ENCODE assay signal across 20 mouse cellular contexts in the genomic region with DNA sequence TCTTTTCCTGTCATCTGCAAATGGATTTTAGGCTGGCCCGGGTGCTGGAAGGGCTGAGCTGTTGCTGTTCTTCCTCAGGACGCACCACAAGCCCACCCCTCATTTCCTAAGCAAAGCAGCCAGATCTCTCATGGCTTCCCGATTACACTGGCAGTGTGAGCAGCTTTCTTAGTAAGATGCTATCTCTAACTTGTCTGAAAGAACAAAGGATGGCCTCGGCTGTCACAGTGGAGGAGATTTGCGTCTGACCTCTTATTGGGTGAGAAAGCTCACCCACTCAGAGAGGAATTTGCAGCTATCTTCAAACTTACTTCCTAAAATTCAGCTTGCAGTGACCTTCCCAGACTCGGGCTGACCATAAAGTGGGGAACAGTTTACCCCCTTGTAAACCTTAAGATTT.
DNase-seq lines count a peak whose midpoint lies in the region; ATAC-seq and TF ChIP-seq lines count a peak whose summit lies in the region.
"Had no signal": no experiment of that assay in that cellular context is flagged by ENCODE, and none has a peak within 500 bp of the region (broad histone marks: within the 10 kb centered on the region; RNA-seq: fewer than 3 reads in every experiment).

No protein-coding gene starts in this region.

- no peaks in the 10 kb centered on the region for H3K79me2 ChIP-seq in MEL (ENCODE audit: control insufficient read depth, insufficient read depth, low read length, poor library complexity)

- 0 out of 2 replicates have a peak overlapping the region, but pooled peaks have one; percentile 34 for H3K9ac ChIP-seq in heart, embryonic 13.5 days
- no peak overlapping the region for H3K9ac ChIP-seq in MEL (ENCODE audit: control insufficient read depth, low read depth, low read length, poor library complexity, severe bottlenecking)
- H3K9ac ChIP-seq: embryonic facial prominence, embryonic 13.5 days; forebrain, embryonic 12.5 days; hindbrain, embryonic 12.5 days had no signal

- H3K27ac ChIP-seq in heart, embryonic 13.5 days (replicated peaks), result no peak overlapping the region
- no peak overlapping the region for H3K27ac ChIP-seq in MEL (ENCODE audit: control insufficient read depth, low read depth, low read length)
- H3K27ac ChIP-seq: embryonic facial prominence, embryonic 13.5 days; forebrain, embryonic 12.5 days; hindbrain, embryonic 12.5 days; kidney, postnatal 0 days had no signal

- H3K4me3 ChIP-seq in heart, embryonic 13.5 days, result no peak overlapping the region
- H3K4me3 ChIP-seq in G1E (ENCODE audit: low read depth, low read length), result no peak overlapping the region; the same call in 1 of the 2 replicates
- H3K4me3 ChIP-seq in MEL (ENCODE audit: control insufficient read depth in 1 of 2, insufficient read depth in 1 of 2, low read depth in 2 of 2, low read length in 2 of 2), result no peak overlapping the region
- H3K4me3 ChIP-seq: embryonic facial prominence, embryonic 13.5 days; forebrain, embryonic 12.5 days; hindbrain, embryonic 12.5 days had no signal

- ATAC-seq in heart, embryonic 13.5 days (ENCODE audit: extremely low read depth, insufficient number of reproducible peaks, low FRiP score, low TSS enrichment), result no peak
- ATAC-seq in G1E (ENCODE audit: extremely low read depth, insufficient number of reproducible peaks, low FRiP score, poor library complexity, severe bottlenecking), result peak; percentile 52
- ATAC-seq: forebrain, embryonic 16.5 days; hindbrain, embryonic 16.5 days had no signal

- no peak for TF ChIP-seq EP300 in MEL (IDR thresholded peaks at IDR 0.05; ENCODE audit: low read depth in 1 of 2, low read length in 2 of 2)

- peaks cover 14% of the 10 kb centered on the region for H3K4me1 ChIP-seq in heart, embryonic 13.5 days
- H3K4me1 ChIP-seq in G1E (ENCODE audit: insufficient read depth, low read depth, low read length) (peaks cover 17% of the 10 kb centered on the region), MEL (ENCODE audit: control insufficient read depth in 1 of 2, insufficient read depth in 2 of 2, low read length in 2 of 2) (peaks cover 2 to 7% of the 10 kb centered on the region in 2 experiments; a peak in 3 of 4 replicates)
- H3K4me1 ChIP-seq: embryonic facial prominence, embryonic 13.5 days; forebrain, embryonic 12.5 days; hindbrain, embryonic 12.5 days had no signal

- TF ChIP-seq POLR2A in MEL (IDR thresholded peaks at IDR 0.05; ENCODE audit: control insufficient read depth in 1 of 2, insufficient read depth in 1 of 2, low read depth in 1 of 2, low read length in 2 of 2, poor library complexity in 1 of 2), result no peak

- WGBS in heart, embryonic 13.5 days, result 6% methylated on average over 6 of the region's 6 CpGs

- TF ChIP-seq RAD21 in MEL (IDR thresholded peaks at IDR 0.05; ENCODE audit: low read depth, low read length), result no peak

- no peaks in the 10 kb centered on the region for H3K27me3 ChIP-seq in heart, embryonic 13.5 days (replicated peaks)
- H3K27me3 ChIP-seq in G1E (ENCODE audit: insufficient read depth, low read length), result peaks cover 8% of the 10 kb centered on the region
- no peaks in the 10 kb centered on the region for H3K27me3 ChIP-seq in MEL (ENCODE audit: control insufficient read depth in 1 of 2, insufficient read depth in 2 of 2, low read length in 2 of 2)
- H3K27me3 ChIP-seq: embryonic facial prominence, embryonic 13.5 days; forebrain, embryonic 12.5 days; hindbrain, embryonic 12.5 days had no signal

- TF ChIP-seq CTCF in G1E (IDR thresholded peaks at IDR 0.05; ENCODE audit: low read depth, low read length), result no peak
- TF ChIP-seq CTCF in MEL (IDR thresholded peaks at IDR 0.05 in 2 of 3, conservative IDR thresholded peaks at IDR 0.05 in 1 of 3; ENCODE audit: control insufficient read depth in 1 of 3, insufficient read depth in 1 of 3, low read depth in 2 of 3, low read length in 3 of 3, poor library complexity in 1 of 3, severe bottlenecking in 1 of 3), result no peak

- peak; percentile 38 for DNase-seq in adrenal gland, postnatal 14 days
- DNase-seq in adrenal gland, adult 8-10 months, result no peak
- no peak for DNase-seq in heart, postnatal 4 days
- DNase-seq in G1E (ENCODE audit: low spot score), result no peak
- peak; percentile 23 for DNase-seq in MEL (ENCODE audit: low read depth, low spot score)
- no peak for DNase-seq in retina, postnatal 1 day
- DNase-seq: cerebellum, adult 11 months; cerebellum, adult 8-10 months; cerebellum, postnatal 14 days; gastrocnemius, postnatal 10 days; heart, postnatal 36 days; kidney, adult 11 months; kidney, adult 9 months had no signal

- H3K36me3 ChIP-seq in heart, embryonic 13.5 days, result no peaks in the 10 kb centered on the region
- H3K36me3 ChIP-seq in G1E (replicated peaks), result no peaks in the 10 kb centered on the region
- H3K36me3 ChIP-seq in MEL (ENCODE audit: control insufficient read depth in 1 of 2, insufficient read depth in 2 of 2, low read length in 2 of 2), result peaks cover 0 to 12% of the 10 kb centered on the region in 2 experiments; a peak in 2 of 4 replicates
- H3K36me3 ChIP-seq: embryonic facial prominence, embryonic 13.5 days; forebrain, embryonic 12.5 days; hindbrain, embryonic 12.5 days had no signal

- no peaks in the 10 kb centered on the region for H3K9me3 ChIP-seq in heart, embryonic 13.5 days
- H3K9me3 ChIP-seq in G1E (replicated peaks) (no peaks in the 10 kb centered on the region), MEL (replicated peaks; ENCODE audit: insufficient read depth, low read length) (no peaks in the 10 kb centered on the region)
- H3K9me3 ChIP-seq: embryonic facial prominence, embryonic 13.5 days; forebrain, embryonic 12.5 days; hindbrain, embryonic 12.5 days had no signal

- peak overlapping the region; percentile 42 for H3K4me2 ChIP-seq in heart, embryonic 13.5 days
- H3K4me2 ChIP-seq: embryonic facial prominence, embryonic 13.5 days; forebrain, embryonic 12.5 days; hindbrain, embryonic 12.5 days had no signal

TF ChIP-seq in MEL, 35 proteins besides CTCF, POLR2A, EP300 and RAD21:
- TF ChIP-seq BHLHE40 (IDR thresholded peaks at IDR 0.05; ENCODE audit: borderline replicate concordance, low read depth, low read length) (no peak), KAT2A (conservative IDR thresholded peaks at IDR 0.05; ENCODE audit: low read depth, low read length) (no peak), ELF1 (IDR thresholded peaks at IDR 0.05; ENCODE audit: low read depth, low read length) (no peak), TAL1 (IDR thresholded peaks at IDR 0.05; ENCODE audit: low read length) (no peak), ZC3H11A (IDR thresholded peaks at IDR 0.05; ENCODE audit: low read depth, low read length) (no peak)

Comparison
In these comparisons a context has a peak if more than half of its experiments do, and no peak if none do; other contexts are left out.
1. DNase-seq: peak in adrenal gland, postnatal 14 days (single experiment) and MEL (single experiment); none in adrenal gland, adult 8-10 months (single experiment), heart, postnatal 4 days (single experiment), G1E (single experiment) and retina, postnatal 1 day (single experiment).